Mouse (Mus musculus) limb, embryonic 11.5 days (tissue): ENCODE measurements around the gene Tab1. TPM values are rescaled to one million over a fixed set of nuclear protein-coding genes. Genes with fewer than 3 reads are reported as not detected.

Source experiments
- ATAC-seq: fragments of 200-750 bp; cut with Nextera tagmentation; 2 replicates; pipeline ENCODE4 v1.8.0; 2017; ENCODE audit warnings: low read depth; ENCODE audit not compliant: insufficient number of reproducible peaks, low FRiP score, low TSS enrichment
- DNase-seq: peaks from one replicate; pipeline ENCODE4 v3.0.0-alpha.2; 2015; ENCODE audit warnings: low spot score
- H3K27ac ChIP-seq: fragments of 300-500 bp; sonication (generic); replicated peaks from 2 replicates; pipeline ENCODE4 v1.5.1; 2014; ENCODE audit warnings: low read depth, mild to moderate bottlenecking, low read length
- H3K27me3 ChIP-seq: fragments of 300-500 bp; sonication (generic); 2 replicates; pipeline ENCODE4 v1.6.1; 2014; ENCODE audit warnings: mild to moderate bottlenecking, low read length, mixed read lengths; ENCODE audit not compliant: control insufficient read depth, insufficient read depth
- H3K36me3 ChIP-seq: fragments of 300-500 bp; sonication (generic); 2 replicates; pipeline ENCODE4 v1.6.1; 2014; ENCODE audit warnings: mild to moderate bottlenecking, low read length, moderate library complexity, mixed read lengths; ENCODE audit not compliant: control insufficient read depth, insufficient read depth
- H3K4me1 ChIP-seq: fragments of 300-500 bp; sonication (generic); 2 replicates; pipeline ENCODE4 v1.6.1; 2014; ENCODE audit warnings: low read length, mixed read lengths; ENCODE audit not compliant: control insufficient read depth, insufficient read depth
- H3K4me2 ChIP-seq: fragments of 300-500 bp; sonication (generic); 2 replicates; pipeline ENCODE4 v1.6.1; 2014; ENCODE audit warnings: low read depth, mild to moderate bottlenecking, moderate library complexity; ENCODE audit not compliant: severe bottlenecking
- H3K4me3 ChIP-seq: fragments of 300-500 bp; sonication (generic); 2 replicates; pipeline ENCODE4 v1.5.1; 2014; ENCODE audit warnings: low read depth, low read length
- H3K9ac ChIP-seq: fragments of 300-500 bp; sonication (generic); 2 replicates; pipeline ENCODE4 v1.6.1; 2014; ENCODE audit warnings: mild to moderate bottlenecking, low read length
- H3K9me3 ChIP-seq: fragments of 300-500 bp; sonication (generic); 2 replicates; pipeline ENCODE4 v1.6.1; 2016; ENCODE audit warnings: low read length; ENCODE audit not compliant: control insufficient read depth
- WGBS: fragments of 180-500 bp; shearing (Covaris S2); extraction: QIAGEN DNeasy Blood & Tissue Kit; methylation state at CpG from one replicate; pipeline ENCODE4 v1.1.7; 2014; 5-methylcytosine and 5-hydroxymethylcytosine counted together
- polyA plus RNA-seq: library from polyadenylated mRNA; unstranded; fragments of >200 nt; fragmentation: Nextera tagmentation; extraction: Ambion mirVana; gene quantifications from 2 replicates; pipeline ENCODE4 v1.2.1, GENCODE M21; 2014

Gene Tab1
- polyA plus RNA-seq, 1 experiment from 2014 or later: 35.5 TPM

- 93% methylated on average over 22 of the region's 22 CpGs for WGBS
- Histone ChIP-seq H3K4me2 (no peak overlapping the region), H3K4me3 (no peak overlapping the region), H3K4me1 (peaks cover 11% of the 10 kb centered on the region), H3K27ac (no peak overlapping the region), H3K36me3 (peaks cover 44% of the 10 kb centered on the region), H3K9me3 (no peaks in the 10 kb centered on the region), H3K27me3 (no peaks in the 10 kb centered on the region), H3K9ac (no peak overlapping the region; the same call in 1 of the 2 replicates)
- no peak for ATAC-seq
- DNase-seq: no peak
Measured at GRCm38 (mm10) chr15:80157197-80157943, 24.4 kb downstream of the Tab1 start.

- no peaks in the 10 kb centered on the region for H3K9me3 ChIP-seq
- H3K9ac ChIP-seq: no peak overlapping the region
- no peaks in the 10 kb centered on the region for H3K27me3 ChIP-seq
- H3K4me3 ChIP-seq: no peak overlapping the region
- no peak overlapping the region for H3K4me2 ChIP-seq
- H3K4me1 ChIP-seq: peaks cover 11% of the 10 kb centered on the region
- H3K27ac ChIP-seq: peak overlapping the region; percentile 53; the same call in 1 of the 2 replicates
- ATAC-seq (no peak), DNase-seq (no peak)
- peaks cover 44% of the 10 kb centered on the region for H3K36me3 ChIP-seq
- 72% methylated on average over 5 of the region's 5 CpGs for WGBS
Measured at GRCm38 (mm10) chr15:80158001-80158706, 25.2 kb downstream of the Tab1 start.

GRCm38 (mm10) chr15:80158707-80159090 is 25.8 kb downstream of the Tab1 start:
- Histone ChIP-seq H3K4me2 (no peak overlapping the region), H3K27ac (peak overlapping the region; percentile 53; the same call in 1 of the 2 replicates), H3K4me3 (no peak overlapping the region), H3K27me3 (no peaks in the 10 kb centered on the region), H3K4me1 (peaks cover 11% of the 10 kb centered on the region), H3K9me3 (no peaks in the 10 kb centered on the region), H3K36me3 (peaks cover 44% of the 10 kb centered on the region), H3K9ac (no peak overlapping the region)
- WGBS: 49% methylated on average over 4 of the region's 4 CpGs
- DNase-seq (no peak), ATAC-seq (no peak)

GRCm38 (mm10) chr15:80159286-80159901 is 26.5 kb downstream of the Tab1 start:
- WGBS: 33% methylated on average over 8 of the region's 8 CpGs
- peak; percentile 63 for DNase-seq
- ATAC-seq: peak; percentile 66
- Histone ChIP-seq H3K4me1 (peaks cover 11% of the 10 kb centered on the region), H3K27me3 (no peaks in the 10 kb centered on the region), H3K27ac (peak overlapping the region; percentile 53; the same call in 1 of the 2 replicates), H3K4me2 (no peak overlapping the region), H3K4me3 (no peak overlapping the region), H3K9me3 (no peaks in the 10 kb centered on the region), H3K9ac (no peak overlapping the region), H3K36me3 (peaks cover 39% of the 10 kb centered on the region)

GRCm38 (mm10) chr15:80160223-80160622 is 27.3 kb downstream of the Tab1 start:
- no peaks in the 10 kb centered on the region for H3K9me3 ChIP-seq
- H3K4me3 ChIP-seq: no peak overlapping the region
- no peak for DNase-seq
- H3K36me3 ChIP-seq: peaks cover 34% of the 10 kb centered on the region
- H3K4me1 ChIP-seq: peaks cover 11% of the 10 kb centered on the region
- ATAC-seq: no peak
- 93% methylated on average over 13 of the region's 13 CpGs for WGBS
- no peak overlapping the region for H3K4me2 ChIP-seq
- H3K27ac ChIP-seq: no peak overlapping the region
- H3K9ac ChIP-seq: no peak overlapping the region
- H3K27me3 ChIP-seq: no peaks in the 10 kb centered on the region

GRCm38 (mm10) chr15:80160726-80161125 is 27.8 kb downstream of the Tab1 start:
- ATAC-seq: no peak
- peaks cover 32% of the 10 kb centered on the region for H3K36me3 ChIP-seq

GRCm38 (mm10) chr15:80161199-80161598 is 28.3 kb downstream of the Tab1 start:
- DNase-seq (no peak), ATAC-seq (no peak)
- Histone ChIP-seq H3K36me3 (peaks cover 32% of the 10 kb centered on the region), H3K4me2 (no peak overlapping the region), H3K4me1 (peaks cover 11% of the 10 kb centered on the region), H3K9me3 (no peaks in the 10 kb centered on the region), H3K27me3 (no peaks in the 10 kb centered on the region), H3K9ac (no peak overlapping the region), H3K27ac (no peak overlapping the region), H3K4me3 (no peak overlapping the region)
- WGBS: 96% methylated on average over 3 of the region's 3 CpGs

More at GRCm38 (mm10) chr15:80160726-80161125, 27.8 kb downstream of the Tab1 start:
- H3K4me2 ChIP-seq: no peak overlapping the region
- no peak overlapping the region for H3K9ac ChIP-seq
- H3K9me3 ChIP-seq: no peaks in the 10 kb centered on the region
- no peaks in the 10 kb centered on the region for H3K27me3 ChIP-seq
- no peak overlapping the region for H3K27ac ChIP-seq
- no peak overlapping the region for H3K4me3 ChIP-seq
- 93% methylated on average over 4 of the region's 4 CpGs for WGBS
- H3K4me1 ChIP-seq: peaks cover 11% of the 10 kb centered on the region
- no peak for DNase-seq

GRCm38 (mm10) chr15:80162401-80162964 is 29.6 kb downstream of the Tab1 start:
- DNase-seq: no peak
- ATAC-seq: no peak
- no peak overlapping the region for H3K9ac ChIP-seq
- WGBS: 86% methylated on average over 4 of the region's 4 CpGs
- no peaks in the 10 kb centered on the region for H3K27me3 ChIP-seq
- no peak overlapping the region for H3K27ac ChIP-seq
- peaks cover 30% of the 10 kb centered on the region for H3K36me3 ChIP-seq
- no peak overlapping the region for H3K4me2 ChIP-seq
- H3K9me3 ChIP-seq: no peaks in the 10 kb centered on the region
- H3K4me3 ChIP-seq: no peak overlapping the region
- H3K4me1 ChIP-seq: peaks cover 11% of the 10 kb centered on the region
